Mouse (Mus musculus) neural tube, embryonic 14.5 days (tissue): ENCODE results near the gene Bicc1. TPM values are rescaled to one million over a fixed set of nuclear protein-coding genes. Genes with fewer than 3 reads are reported as not detected.

Source experiments
- ATAC-seq: fragments of 200-750 bp; cut with Nextera tagmentation; 2 replicates; pipeline ENCODE4 v1.8.0; 2017; ENCODE audit warnings: low read depth, mild to moderate bottlenecking, moderate TSS enrichment, moderate library complexity
- H3K27ac ChIP-seq: fragments of 300-500 bp; sonication (generic); 2 replicates; pipeline ENCODE4 v1.5.1; 2014; ENCODE audit warnings: low read depth, mild to moderate bottlenecking, control low read depth, low read length, moderate library complexity, mixed read lengths
- H3K27me3 ChIP-seq: fragments of 300-500 bp; sonication (generic); 2 replicates; pipeline ENCODE4 v1.6.1; 2014; ENCODE audit warnings: low read length; ENCODE audit not compliant: control insufficient read depth, insufficient read depth
- H3K36me3 ChIP-seq: fragments of 300-500 bp; sonication (generic); 2 replicates; pipeline ENCODE4 v1.6.1; 2014; ENCODE audit warnings: low read length, mixed read lengths; ENCODE audit not compliant: control insufficient read depth, insufficient read depth
- H3K4me1 ChIP-seq: fragments of 300-500 bp; sonication (generic); 2 replicates; pipeline ENCODE4 v1.6.1; 2014; ENCODE audit warnings: low read length; ENCODE audit not compliant: control insufficient read depth, insufficient read depth
- H3K4me2 ChIP-seq: fragments of 300-500 bp; sonication (generic); 2 replicates; pipeline ENCODE4 v1.6.1; 2014; ENCODE audit warnings: mild to moderate bottlenecking, low read depth, low read length, control low read depth
- H3K4me3 ChIP-seq: fragments of 300-500 bp; sonication (generic); 2 replicates; pipeline ENCODE4 v1.5.1; 2014; ENCODE audit warnings: low read depth, low read length, control low read depth, mixed read lengths
- H3K9ac ChIP-seq: fragments of 300-500 bp; sonication (generic); replicated peaks from 2 replicates; pipeline ENCODE4 v1.6.1; 2014; ENCODE audit warnings: low read depth, mild to moderate bottlenecking, control low read depth, low read length, mixed read lengths
- H3K9me3 ChIP-seq: fragments of 300-500 bp; sonication (generic); 2 replicates; pipeline ENCODE4 v1.6.1; 2016; ENCODE audit warnings: low read length; ENCODE audit not compliant: control insufficient read depth
- WGBS: fragments of 180-500 bp; shearing (Covaris S2); extraction: QIAGEN DNeasy Blood & Tissue Kit; methylation state at CpG from one replicate; pipeline ENCODE4 v1.1.7; 2014; 5-methylcytosine and 5-hydroxymethylcytosine counted together
- polyA plus RNA-seq: library from polyadenylated mRNA; unstranded; fragments of >200 nt; fragmentation: Nextera tagmentation; extraction: Ambion mirVana; gene quantifications from 2 replicates; pipeline ENCODE4 v1.2.1, GENCODE M21; 2014

The Bicc1 gene
- 2.0 and 6.6 TPM in 2 replicates for polyA plus RNA-seq

GRCm38 (mm10) chr10:71159676-71160235, at the start of gene Bicc1:
Gene Bicc1, minus strand, starts transcription at chr10:71159700.
- H3K27ac ChIP-seq = no peak within 1 kb of the TSS
- WGBS = 6% methylated on average over 14 of the region's 69 CpGs
- peak within 1 kb of the TSS; percentile 97 for H3K4me2 ChIP-seq

GRCm38 (mm10) chr10:71201512-71201911, 42.0 kb upstream of the Bicc1 start:
- H3K27ac ChIP-seq = no peak overlapping the region
- no peak for ATAC-seq
- no peaks in the 10 kb centered on the region for H3K27me3 ChIP-seq
- H3K36me3 ChIP-seq = no peaks in the 10 kb centered on the region
- H3K4me3 ChIP-seq = no peak overlapping the region
- H3K9me3 ChIP-seq = no peaks in the 10 kb centered on the region
- no peaks in the 10 kb centered on the region for H3K4me1 ChIP-seq
- H3K9ac ChIP-seq = no peak overlapping the region
- no peak overlapping the region for H3K4me2 ChIP-seq
- WGBS = 91% methylated on average over 2 of the region's 2 CpGs

More at GRCm38 (mm10) chr10:71159676-71160235, at the start of gene Bicc1:
- Histone ChIP-seq H3K4me1 (0 out of 2 replicates have a peak, but pooled peaks cover 3% of the 10 kb centered on the region), H3K36me3 (no peaks in the 10 kb centered on the region), H3K9me3 (no peaks in the 10 kb centered on the region), H3K4me3 (peak within 1 kb of the TSS; percentile 59), H3K9ac (peak within 1 kb of the TSS; percentile 57), H3K27me3 (no peaks in the 10 kb centered on the region)
- ATAC-seq = peak; percentile 92

GRCm38 (mm10) chr10:71200964-71201363, 41.5 kb upstream of the Bicc1 start:
- 58% methylated on average over 5 of the region's 5 CpGs for WGBS
- Histone ChIP-seq H3K9ac (no peak overlapping the region), H3K4me3 (no peak overlapping the region), H3K27me3 (no peaks in the 10 kb centered on the region), H3K36me3 (no peaks in the 10 kb centered on the region), H3K4me2 (no peak overlapping the region), H3K9me3 (no peaks in the 10 kb centered on the region), H3K4me1 (no peaks in the 10 kb centered on the region), H3K27ac (no peak overlapping the region)
- ATAC-seq = no peak

- no peaks in the 10 kb centered on the region for H3K4me1 ChIP-seq
- WGBS = 86% methylated on average over 8 of the region's 8 CpGs
- H3K36me3 ChIP-seq = no peaks in the 10 kb centered on the region
- H3K4me2 ChIP-seq = no peak overlapping the region
- no peaks in the 10 kb centered on the region for H3K9me3 ChIP-seq
- H3K27ac ChIP-seq = no peak overlapping the region
- no peak overlapping the region for H3K9ac ChIP-seq
- no peaks in the 10 kb centered on the region for H3K27me3 ChIP-seq
- ATAC-seq = no peak
- no peak overlapping the region for H3K4me3 ChIP-seq
These were observed 39.2 kb upstream of the Bicc1 start for GRCm38 (mm10) chr10:71198676-71199075.

GRCm38 (mm10) chr10:71197036-71197785, 37.7 kb upstream of the Bicc1 start:
- Histone ChIP-seq H3K9ac (no peak overlapping the region), H3K27ac (no peak overlapping the region), H3K36me3 (no peaks in the 10 kb centered on the region), H3K4me1 (no peaks in the 10 kb centered on the region), H3K9me3 (no peaks in the 10 kb centered on the region), H3K27me3 (no peaks in the 10 kb centered on the region), H3K4me2 (no peak overlapping the region), H3K4me3 (no peak overlapping the region)
- ATAC-seq = no peak
- 73% methylated on average over 14 of the region's 14 CpGs for WGBS

- no peak overlapping the region for H3K9ac ChIP-seq
- no peak overlapping the region for H3K27ac ChIP-seq
- H3K4me3 ChIP-seq = no peak overlapping the region
- 52% methylated on average over 9 of the region's 9 CpGs for WGBS
- no peaks in the 10 kb centered on the region for H3K36me3 ChIP-seq
- H3K4me1 ChIP-seq = no peaks in the 10 kb centered on the region
- H3K27me3 ChIP-seq = no peaks in the 10 kb centered on the region
- no peaks in the 10 kb centered on the region for H3K9me3 ChIP-seq
- no peak overlapping the region for H3K4me2 ChIP-seq
- no peak for ATAC-seq
These were observed 36.0 kb upstream of the Bicc1 start for GRCm38 (mm10) chr10:71195501-71195900.

- Histone ChIP-seq H3K27ac (no peak overlapping the region), H3K4me1 (no peaks in the 10 kb centered on the region), H3K9ac (no peak overlapping the region), H3K9me3 (no peaks in the 10 kb centered on the region), H3K4me2 (no peak overlapping the region), H3K36me3 (no peaks in the 10 kb centered on the region), H3K4me3 (no peak overlapping the region), H3K27me3 (no peaks in the 10 kb centered on the region)
- WGBS = 83% methylated on average over 7 of the region's 7 CpGs
- ATAC-seq = no peak
These were observed 35.2 kb upstream of the Bicc1 start for GRCm38 (mm10) chr10:71194713-71195112.

- Histone ChIP-seq H3K9ac (no peak overlapping the region), H3K36me3 (no peaks in the 10 kb centered on the region), H3K4me2 (no peak overlapping the region), H3K27me3 (no peaks in the 10 kb centered on the region), H3K4me3 (no peak overlapping the region), H3K4me1 (no peaks in the 10 kb centered on the region), H3K27ac (no peak overlapping the region), H3K9me3 (no peaks in the 10 kb centered on the region)
- ATAC-seq = no peak
- WGBS = 63% methylated on average over 7 of the region's 7 CpGs
These were observed 33.8 kb upstream of the Bicc1 start for GRCm38 (mm10) chr10:71193319-71193718.

GRCm38 (mm10) chr10:71192886-71193285, 33.4 kb upstream of the Bicc1 start:
- Histone ChIP-seq H3K4me3 (no peak overlapping the region), H3K27ac (no peak overlapping the region), H3K9me3 (no peaks in the 10 kb centered on the region), H3K27me3 (no peaks in the 10 kb centered on the region), H3K4me1 (no peaks in the 10 kb centered on the region), H3K4me2 (no peak overlapping the region), H3K9ac (no peak overlapping the region), H3K36me3 (no peaks in the 10 kb centered on the region)
- 83% methylated on average over 11 of the region's 11 CpGs for WGBS
- ATAC-seq = no peak
